Mouse (Mus musculus): ENCODE measurements around the gene Klhl2.

GRCm38 (mm10) chr8:64841747-64842406, 7.9 kb downstream of the Klhl2 start:
- TF ChIP-seq CTCF (IDR thresholded peaks at IDR 0.05; ENCODE audit: borderline replicate concordance, insufficient read depth, low read length) (no peak), POLR2A (IDR thresholded peaks at IDR 0.05; ENCODE audit: low read depth, low read length) (no peak)

Measured in embryonic fibroblast, embryonic 13.5 days (primary cell).